Mouse (Mus musculus) mouse embryonic stem cell (cell line): ENCODE data around the gene Tmem56.

Experiments used
- in situ Hi-C, 2 experiments: fragments of 300-500 bp; cut with MboI; formaldehyde crosslinking; loops; 1 replicate in 1 of 2; 3 replicates in 1 of 2; pipeline ENCODE4 v1.14.3; 2019 to 2020; ENCODE audit warnings: low sequenced_read_pairs in 2 of 2, low pct_unique_long_range_greater_than_20kb in 1 of 2, mixed read lengths in 1 of 2; ENCODE audit not compliant: unreplicated experiment in 1 of 2

Tmem56 gene

DNA sequence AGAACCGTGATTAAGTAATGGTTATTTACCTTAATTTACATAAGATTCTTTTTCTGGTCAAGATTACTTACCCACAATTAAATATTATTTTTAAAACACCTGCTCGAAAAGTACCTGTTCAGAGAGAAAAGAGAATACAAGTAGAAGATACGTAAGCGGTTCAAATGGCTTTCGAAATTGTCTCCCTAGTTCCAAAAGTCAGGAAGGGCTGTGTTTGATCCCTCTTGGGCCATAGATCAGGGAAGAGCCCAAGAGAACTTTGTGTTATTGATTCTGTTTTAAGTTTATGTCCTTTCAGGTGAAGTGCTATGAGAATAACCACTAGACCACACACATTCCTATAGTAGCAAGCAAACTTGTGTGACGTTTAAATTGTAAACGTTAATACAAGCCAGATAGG, 95.4 kb downstream of the Tmem56 start:
- in situ Hi-C loops: no loop called here

DNA sequence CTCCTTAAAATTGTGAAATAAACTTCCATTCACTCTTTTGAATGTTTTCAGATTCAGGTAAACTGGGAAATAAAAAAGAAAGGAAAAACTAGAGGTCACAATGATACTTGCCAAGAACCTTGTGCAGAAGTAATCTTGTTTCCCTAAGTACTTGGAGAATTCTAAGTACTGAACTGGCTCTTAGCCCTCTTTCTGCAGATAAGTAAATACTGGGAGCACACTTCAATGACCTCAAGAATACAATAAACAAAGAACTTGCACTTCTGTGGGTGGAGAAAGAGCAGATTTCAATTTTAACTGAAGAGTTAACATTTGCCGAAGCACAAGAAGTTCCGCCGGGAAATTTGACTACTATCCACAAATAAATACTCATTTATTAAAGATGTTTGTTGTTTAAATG, 96.0 kb downstream of the Tmem56 start:
- in situ Hi-C loops: no loop called here

DNA sequence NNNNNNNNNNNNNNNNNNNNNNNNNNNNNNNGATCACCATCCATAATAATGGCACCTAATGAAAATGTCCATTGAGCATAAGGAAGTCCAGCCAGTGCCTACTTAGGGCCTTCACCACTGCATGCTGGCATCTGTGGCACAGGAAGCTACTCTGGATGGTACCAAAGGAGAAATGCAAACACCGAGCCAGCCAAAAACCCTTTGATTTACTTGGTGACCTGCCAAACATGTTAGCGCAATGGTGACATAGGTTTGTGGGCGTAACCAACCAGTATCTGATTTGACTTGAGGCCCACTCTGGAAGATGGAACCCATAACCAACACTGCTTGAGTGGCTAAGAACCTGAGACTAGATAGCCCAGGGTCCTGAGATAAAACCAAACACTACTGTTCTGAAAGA, 97.7 kb downstream of the Tmem56 start:
- in situ Hi-C loops: no loop called here

DNA sequence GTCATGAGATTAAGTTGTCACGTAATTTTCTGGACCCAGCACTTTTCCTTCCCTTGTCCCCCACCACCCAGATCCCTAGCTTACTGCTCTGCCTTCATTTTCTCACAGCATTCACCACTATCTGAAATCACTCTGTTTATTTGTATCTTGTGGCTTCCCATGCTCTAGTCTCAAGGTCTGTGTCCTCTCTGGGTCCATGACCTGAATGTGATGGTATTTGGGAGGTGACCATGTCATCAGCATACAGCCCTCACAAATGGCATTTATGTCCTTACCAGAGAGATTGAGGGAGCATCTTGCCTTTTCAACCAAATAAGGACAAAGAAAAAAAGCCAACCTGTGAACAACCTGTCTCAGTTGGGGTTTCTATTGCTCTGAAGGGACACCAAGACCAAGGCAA, 106.9 kb downstream of the Tmem56 start:
- in situ Hi-C loops: loop anchor here in 1 of 2 experiments (10.0 kb wide), 1 partner anchor 329 kb away; no protein-coding TSS in a partner anchor

DNA sequence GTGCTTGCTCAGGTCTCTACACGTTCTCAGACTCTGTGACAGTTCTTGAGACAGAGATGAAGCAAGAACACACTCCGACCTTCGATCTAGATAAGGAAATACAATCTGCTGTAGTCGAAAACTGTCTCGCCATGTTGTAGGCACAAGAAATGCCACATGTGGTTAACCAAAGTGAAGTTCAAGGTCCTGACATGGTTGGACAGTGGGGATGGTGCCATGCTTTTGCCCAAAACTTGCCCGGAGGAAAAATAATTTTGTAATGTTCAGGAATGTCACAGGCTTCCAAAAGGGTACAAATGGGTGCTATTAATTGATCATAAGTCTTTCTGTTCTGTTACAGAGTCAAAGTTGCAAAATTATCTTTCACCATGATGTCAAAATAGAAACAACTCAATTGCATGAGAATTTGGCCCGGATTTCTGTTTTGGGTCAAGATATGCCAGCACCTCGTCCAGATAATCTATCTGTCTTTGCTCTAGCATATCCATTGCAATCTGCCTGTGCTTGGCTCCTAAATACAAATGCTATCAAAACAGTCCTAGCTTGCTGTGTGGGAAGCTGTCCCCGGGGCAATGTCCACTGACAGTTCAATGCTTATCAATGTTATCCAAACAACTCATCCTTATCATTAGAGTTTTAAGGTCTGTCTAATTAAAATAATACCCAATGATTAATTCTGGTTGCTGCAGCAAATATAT, 108.5 kb downstream of the Tmem56 start:
- in situ Hi-C loops: loop anchor here (10.0 to 25.0 kb wide), 2 partner anchors 330 to 338 kb away; no protein-coding TSS in a partner anchor

DNA sequence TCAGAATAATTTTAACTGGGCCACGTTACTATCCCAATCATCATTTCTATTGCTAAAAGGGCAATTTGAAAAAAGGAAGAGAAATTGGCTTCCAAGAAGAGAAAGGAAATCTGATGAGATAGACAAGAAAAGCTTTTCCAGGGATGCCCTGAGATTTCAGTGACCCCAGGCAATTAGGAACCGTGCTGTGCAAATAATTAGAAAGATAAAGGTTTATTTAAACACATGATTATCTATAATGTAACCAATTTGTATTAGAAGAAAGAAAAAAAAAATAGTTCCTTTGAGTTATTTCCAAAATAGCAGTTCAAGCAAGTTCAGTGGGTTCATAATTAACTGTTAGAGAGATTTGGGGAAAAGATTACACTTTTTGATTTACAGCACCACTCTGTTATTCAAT, 110.2 kb downstream of the Tmem56 start:
- in situ Hi-C loops: loop anchor here (10.0 to 25.0 kb wide), 2 partner anchors 332 to 340 kb away; no protein-coding TSS in a partner anchor

DNA sequence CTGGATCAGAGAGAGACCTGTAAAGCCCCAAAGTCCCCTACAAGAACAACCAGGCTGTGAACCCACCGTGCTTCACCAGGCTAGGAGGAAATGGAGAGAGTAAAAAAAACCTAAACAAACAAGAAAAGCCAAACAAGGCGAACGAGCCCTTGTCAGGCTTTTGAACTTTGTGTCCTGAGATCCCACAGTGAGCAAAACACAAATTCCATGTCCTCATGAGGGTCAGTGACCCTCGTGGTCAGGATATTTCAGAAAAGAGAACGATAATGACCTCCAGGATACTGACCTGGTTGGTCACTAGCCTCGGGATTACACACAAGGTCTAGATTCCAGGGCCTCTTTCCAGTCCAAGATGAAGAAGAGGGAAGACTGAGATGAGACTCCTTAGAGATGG, 111.0 kb downstream of the Tmem56 start:
- in situ Hi-C loops: loop anchor here (10.0 to 25.0 kb wide), 2 partner anchors 333 to 340 kb away; no protein-coding TSS in a partner anchor

DNA sequence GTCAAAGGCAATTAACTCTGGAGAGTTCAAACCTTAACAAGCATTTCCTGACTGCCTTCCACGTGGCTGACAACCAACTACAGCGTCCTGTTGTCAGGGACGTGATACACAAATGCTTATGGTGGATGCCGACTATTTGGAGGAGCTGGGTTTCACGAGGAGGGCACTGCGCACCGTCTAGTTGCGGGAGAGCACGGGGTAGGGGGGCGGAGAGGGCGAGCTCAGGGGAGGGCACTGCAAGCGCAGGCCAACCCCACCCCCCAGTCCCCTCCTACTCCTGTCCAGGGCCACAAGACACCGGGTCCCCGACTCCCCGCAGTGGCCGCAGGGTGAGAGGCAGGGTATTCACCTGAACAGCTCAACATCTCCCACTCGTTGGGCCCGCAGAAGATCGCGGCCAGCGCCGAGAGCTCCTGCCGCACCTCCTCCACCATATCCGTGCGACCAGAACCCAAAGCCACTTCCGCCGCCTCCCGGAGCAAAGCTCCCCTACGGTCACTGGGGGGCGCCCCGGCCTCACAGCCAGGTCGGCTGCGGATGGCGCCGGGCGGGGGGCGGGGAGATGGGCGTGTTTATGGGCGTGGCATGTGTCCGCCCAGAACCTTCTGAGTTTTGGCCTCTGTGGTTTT, 111.5 kb downstream of the Tmem56 start, which contains the start of gene Rwdd3:
Rwdd3 (minus strand) TSS at position 453 of the 629 bp plus-strand sequence.
- in situ Hi-C loops: loop anchor here (10.0 to 25.0 kb wide), 2 partner anchors 333 to 341 kb away; no protein-coding TSS in a partner anchor

DNA sequence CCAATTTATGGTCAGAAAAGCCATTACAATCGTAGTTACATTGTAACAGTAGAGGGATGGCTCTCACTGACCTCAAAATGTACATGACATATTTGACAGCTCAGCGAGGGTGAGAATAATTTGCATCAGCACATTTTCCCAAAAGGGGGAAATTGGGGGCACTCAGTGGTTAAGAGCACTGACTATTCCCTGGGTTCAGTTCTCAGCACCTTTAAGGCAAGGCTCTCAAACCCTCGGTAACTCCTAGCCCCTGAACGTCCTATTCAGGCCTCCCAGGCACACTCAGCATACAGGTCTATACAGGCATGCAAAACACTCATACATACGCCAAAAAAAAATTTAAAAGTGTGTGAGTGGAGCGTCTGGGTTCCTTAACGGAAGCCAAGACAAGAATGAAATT, 112.3 kb downstream of the Tmem56 start:
- in situ Hi-C loops: loop anchor here (10.0 to 25.0 kb wide), 2 partner anchors 334 to 342 kb away; no protein-coding TSS in a partner anchor

DNA sequence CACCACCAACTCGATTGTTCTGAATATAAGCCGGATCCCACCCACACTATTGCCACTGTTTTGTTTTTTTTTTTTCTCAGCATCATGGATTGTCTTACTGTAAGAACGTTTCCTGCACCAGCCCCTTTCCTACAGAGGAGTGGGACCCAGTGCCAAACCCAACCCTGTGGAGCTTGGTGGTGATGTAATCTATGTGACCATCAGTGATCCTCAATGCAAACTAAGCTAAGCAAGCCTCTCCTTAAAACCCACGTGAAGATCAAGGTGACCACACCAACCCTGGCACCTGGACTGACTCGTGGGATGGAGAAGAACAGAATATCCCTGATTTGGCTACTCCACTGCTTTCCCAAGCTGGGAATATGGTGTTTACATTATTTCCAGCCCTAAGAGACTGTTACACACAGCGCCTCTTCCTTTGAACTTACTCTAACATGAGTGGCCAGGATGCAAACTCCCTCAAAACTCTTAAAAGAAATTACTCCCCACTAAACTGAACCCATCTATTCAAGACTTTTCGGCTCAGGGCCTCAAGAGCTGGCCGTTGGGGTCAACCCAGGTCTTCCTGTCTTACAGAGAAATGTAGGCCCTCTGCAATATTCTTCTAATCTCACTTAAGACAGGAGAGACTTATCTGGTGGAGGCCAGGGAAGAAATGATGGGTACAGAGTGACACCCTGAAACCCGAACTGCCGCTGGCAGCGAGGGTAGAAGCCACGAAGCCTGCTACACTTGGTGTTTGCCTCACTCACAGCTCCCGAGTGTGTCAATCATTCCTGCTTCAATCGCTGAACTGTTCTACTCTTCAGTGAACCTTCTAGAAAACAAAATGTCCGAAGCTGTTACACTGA, 113.6 kb downstream of the Tmem56 start:
- in situ Hi-C loops: loop anchor here in 1 of 2 experiments (10.0 to 25.0 kb wide), 2 partner anchors 125 to 343 kb away; partner anchors contain the start of gene Alg14

DNA sequence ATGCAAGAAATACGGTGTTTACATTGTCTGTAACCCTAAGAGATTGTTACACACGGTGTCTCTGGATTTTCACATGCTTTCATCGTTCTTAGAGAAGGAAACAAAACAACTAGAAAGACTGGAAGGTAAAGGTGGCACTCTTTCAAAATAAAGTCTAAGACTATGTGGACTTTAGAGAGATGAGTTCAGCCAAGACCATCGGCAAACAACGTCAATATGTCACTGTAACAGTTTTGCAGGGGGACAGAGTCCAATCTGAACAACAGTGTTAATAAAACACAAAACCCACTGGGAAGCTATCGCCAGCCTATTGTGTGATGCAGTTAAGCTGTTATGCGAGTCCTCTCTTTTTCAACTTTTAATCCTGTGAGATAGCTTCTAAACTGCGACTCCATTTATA, 114.3 kb downstream of the Tmem56 start:
- in situ Hi-C loops: loop anchor here in 1 of 2 experiments (10.0 to 25.0 kb wide), 2 partner anchors 126 to 344 kb away; partner anchors contain the start of gene Alg14

DNA sequence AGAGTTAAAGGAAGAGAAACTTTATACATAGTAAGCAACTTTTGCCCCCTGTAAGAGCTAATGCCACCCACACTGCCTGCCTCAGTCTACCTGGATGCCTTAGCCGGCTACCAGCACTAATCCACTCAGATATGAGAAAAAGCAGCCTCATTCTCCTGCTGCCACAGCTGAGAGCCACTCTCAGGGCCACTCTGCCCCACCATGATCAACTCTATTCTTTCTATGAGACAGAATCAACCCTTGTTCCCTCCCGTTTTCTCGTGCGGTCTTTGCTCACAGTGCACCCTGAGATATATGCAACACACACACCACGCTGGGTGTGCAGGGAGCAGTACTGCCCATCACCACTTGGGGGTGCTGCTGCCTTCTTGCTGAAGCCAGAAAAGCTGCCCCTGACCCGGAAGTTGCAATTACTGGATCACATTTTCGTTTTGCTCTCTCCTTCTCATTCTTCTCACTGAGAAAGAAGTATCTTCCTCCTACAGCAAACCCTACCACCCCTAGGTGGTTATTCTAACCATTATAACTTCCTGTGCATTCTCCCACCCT, 119.6 kb downstream of the Tmem56 start:
- in situ Hi-C loops: loop anchor here in 1 of 2 experiments (10.0 to 25.0 kb wide), 2 partner anchors 131 to 349 kb away; partner anchors contain the start of gene Alg14

DNA sequence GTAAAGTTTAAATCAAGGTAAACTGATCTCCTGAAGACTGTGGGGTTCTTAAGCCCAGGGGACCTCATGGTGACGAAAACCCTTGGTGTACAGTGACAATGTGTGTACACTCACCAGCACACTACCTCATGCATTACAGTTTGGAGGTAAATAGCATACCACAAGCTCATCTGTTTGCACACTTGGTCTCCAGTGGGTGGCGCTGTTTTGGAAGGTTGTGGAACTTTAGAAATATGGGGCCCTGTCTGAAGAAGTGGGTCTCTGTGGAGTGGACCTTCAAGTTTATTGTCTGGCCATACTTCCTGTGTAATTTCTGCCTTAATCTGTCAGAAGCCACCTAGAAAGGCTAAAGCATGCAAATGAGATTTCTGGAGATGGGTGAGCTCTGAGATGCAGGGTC, 121.2 kb downstream of the Tmem56 start:
- in situ Hi-C loops: loop anchor here in 1 of 2 experiments (10.0 to 25.0 kb wide), 2 partner anchors 133 to 351 kb away; partner anchors contain the start of gene Alg14

DNA sequence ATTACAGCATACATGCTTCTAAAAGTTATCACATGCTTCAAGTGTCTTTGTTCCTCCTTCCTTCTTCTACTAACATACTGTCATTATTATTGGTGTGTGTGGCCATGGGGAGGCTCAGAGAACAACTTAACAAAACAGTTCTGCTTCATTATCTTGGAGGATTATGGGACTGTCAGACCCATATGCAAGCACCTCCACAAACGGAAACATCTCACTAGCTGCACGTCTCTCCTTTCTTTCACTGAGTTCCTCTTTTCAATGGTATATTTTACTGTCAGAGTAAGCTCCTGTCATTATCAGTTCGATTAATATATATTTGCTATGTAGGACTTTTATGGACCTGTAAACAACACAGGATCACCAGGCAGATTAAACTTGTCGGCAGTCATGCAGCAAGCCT, 122.5 kb downstream of the Tmem56 start:
- in situ Hi-C loops: loop anchor here in 1 of 2 experiments (10.0 to 25.0 kb wide), 2 partner anchors 134 to 352 kb away; partner anchors contain the start of gene Alg14

DNA sequence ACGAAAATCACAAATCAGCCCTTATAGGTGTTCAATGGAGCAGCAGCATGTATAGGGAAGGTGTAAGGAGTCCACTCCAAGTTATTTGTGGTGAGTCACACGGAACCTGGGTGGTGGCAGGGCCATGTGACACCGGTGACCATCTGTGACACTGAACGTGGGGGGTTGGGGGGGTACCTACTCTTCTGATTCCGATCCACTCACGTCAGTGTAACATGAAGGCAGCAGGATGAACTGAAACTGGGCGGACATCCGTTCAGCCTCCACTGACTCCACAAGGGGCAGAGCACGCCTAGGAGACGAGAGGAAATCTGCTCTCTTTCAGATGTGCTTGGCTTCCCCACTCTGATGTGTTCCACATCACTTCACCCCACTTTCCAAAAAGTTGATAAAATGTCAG, 123.3 kb downstream of the Tmem56 start:
- in situ Hi-C loops: loop anchor here in 1 of 2 experiments (25.0 kb wide), 1 partner anchor 353 kb away; no protein-coding TSS in a partner anchor

DNA sequence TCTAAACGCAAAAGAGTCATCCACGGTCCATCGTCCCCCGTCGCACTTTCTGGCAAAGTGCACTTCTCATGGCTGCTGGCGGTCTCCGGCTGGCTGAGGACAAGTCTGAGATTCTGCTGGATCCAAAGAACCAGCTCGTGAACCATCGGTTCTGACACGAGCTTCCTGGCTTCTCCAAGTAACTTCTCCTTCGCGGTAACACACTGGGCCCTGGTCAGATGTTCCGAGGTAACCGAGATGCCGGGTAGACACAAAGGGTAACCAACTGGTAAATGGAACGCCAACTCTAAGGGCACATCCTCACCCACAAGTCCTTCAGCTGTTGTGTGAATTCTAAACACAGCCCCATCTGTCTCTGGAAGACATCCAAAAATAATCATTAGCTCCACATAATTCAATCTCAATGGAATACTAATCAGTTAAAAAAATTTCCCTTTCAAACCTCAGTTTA, 124.0 kb downstream of the Tmem56 start:
- in situ Hi-C loops: loop anchor here in 1 of 2 experiments (25.0 kb wide), 1 partner anchor 353 kb away; no protein-coding TSS in a partner anchor

DNA sequence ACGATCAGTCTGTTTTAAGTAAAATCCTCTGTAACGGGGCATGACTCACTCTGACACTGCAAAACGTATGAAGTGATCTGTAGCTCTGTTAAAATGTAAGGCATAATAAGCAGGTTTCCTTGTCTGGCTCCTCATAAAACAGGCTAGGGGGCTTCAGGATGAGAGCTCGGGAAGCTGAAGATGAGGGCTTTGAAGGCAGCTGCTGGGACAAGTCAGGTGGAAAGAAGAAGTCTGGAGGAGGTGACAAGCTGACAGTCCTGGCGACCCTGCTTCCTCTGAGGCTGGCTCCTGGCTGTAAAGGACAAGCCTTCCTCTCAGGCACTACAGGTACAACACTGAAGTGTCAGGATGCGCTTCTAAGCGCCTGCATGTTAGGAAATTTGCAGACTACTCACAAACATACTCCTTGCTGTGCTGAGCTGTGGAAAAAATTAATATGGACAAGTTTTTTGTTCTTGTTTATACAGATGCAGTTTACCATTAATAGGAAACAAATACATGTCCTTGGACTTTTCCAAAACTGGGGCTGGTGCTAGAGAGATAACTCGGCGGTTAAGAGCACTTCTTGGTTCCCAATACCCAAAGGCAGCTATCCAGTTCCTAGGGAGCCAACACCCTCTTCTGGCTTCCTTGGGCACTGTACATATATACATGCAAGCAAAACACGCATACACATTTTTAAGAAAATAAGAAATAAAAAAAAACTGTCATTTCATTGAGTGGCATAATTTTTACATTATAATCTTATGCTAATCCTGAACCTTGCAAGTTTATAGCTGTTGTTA, 125.2 kb downstream of the Tmem56 start:
- in situ Hi-C loops: loop anchor here in 1 of 2 experiments (25.0 kb wide), 1 partner anchor 355 kb away; no protein-coding TSS in a partner anchor
